Mouse (Mus musculus): Measurements from ENCODE around the gene Clrn3. TPM values are rescaled to one million over a fixed set of nuclear protein-coding genes. Genes with fewer than 3 reads are reported as not detected.

Clrn3 gene
- polyA plus RNA-seq, 1 experiment from 2014 or later, result not detected

DNA sequence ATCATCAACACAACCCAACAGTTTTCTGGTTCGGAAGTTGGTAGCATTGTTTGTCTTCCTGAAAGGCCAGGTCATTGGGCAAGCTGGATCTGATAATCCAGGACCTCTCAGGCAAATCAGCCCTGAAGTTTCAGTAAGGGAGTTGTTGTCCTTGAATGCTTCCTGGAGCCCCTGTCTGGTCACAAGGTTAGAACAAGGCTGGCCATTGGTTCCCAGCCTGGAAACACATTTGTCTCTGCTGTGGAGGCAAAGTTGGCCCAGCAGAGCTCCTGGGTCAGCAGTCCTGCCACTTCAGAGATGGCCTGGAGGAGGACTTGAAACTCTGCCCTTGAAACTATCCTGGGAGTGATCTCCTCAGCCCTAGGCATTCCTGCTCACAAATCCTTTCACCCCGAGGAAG lies 11.0 kb upstream of the Clrn3 start:
- no peak for ATAC-seq (ENCODE audit: low FRiP score)
- Histone ChIP-seq H3K9me3 (ENCODE audit: control insufficient read depth, low read length) (no peaks in the 10 kb centered on the region), H3K9ac (no peak overlapping the region), H3K27me3 (ENCODE audit: control insufficient read depth, insufficient read depth, low read length) (peaks cover 15% of the 10 kb centered on the region), H3K4me1 (replicated peaks; ENCODE audit: control insufficient read depth, insufficient read depth, low read length) (no peaks in the 10 kb centered on the region), H3K4me2 (replicated peaks) (peak overlapping the region; percentile 86), H3K36me3 (replicated peaks; ENCODE audit: control insufficient read depth, insufficient read depth) (no peaks in the 10 kb centered on the region), H3K27ac (no peak overlapping the region), H3K4me3 (replicated peaks; ENCODE audit: low read length) (peak overlapping the region; percentile 69)
- WGBS, result 88% methylated on average over 2 of the region's 2 CpGs
- DNase-seq (ENCODE audit: low spot score), result no peak

DNA sequence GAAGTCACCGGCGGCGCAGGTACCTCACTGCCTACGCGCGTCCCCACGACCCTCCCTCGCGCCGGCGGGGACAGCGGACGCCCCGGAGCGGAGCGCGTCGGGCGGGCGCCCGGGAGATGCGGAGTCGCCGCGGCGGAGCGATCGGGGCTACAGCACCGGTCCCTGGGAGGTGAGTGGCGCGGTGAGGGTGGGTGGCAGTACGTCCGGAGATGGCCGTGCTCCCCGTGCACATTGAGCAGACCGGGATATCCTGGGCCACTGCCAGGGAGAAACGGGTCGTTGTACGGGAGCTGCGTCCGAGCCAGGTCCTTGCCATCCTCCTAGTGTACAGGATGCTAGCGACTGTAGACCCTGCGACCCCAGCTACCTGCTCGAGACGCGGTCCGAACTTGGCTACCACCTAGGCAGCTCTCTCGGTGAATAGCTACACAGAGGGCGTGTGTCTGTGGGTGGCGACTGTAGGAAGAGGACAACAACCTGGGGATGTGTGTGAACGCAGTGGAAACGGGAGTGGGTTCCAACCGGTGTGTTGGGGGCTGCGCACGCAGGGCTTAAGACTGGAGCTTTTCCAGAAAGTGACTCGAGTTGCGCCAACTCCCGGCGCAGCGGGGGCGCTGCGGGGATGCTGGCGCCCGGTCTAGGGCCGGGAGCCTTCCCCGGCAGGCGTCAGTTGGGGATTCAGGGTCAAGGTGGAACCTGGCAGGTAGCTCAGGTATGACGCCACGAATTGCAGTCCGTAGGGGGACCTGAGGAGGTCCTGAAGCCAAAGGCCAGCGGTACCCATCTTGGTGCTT lies 9.7 kb upstream of the Clrn3 start:
- no peaks in the 10 kb centered on the region for H3K36me3 ChIP-seq (replicated peaks; ENCODE audit: control insufficient read depth, insufficient read depth)
- ATAC-seq (ENCODE audit: low FRiP score), result peak; percentile 82
- 1% methylated on average over 71 of the region's 71 CpGs for WGBS

DNA sequence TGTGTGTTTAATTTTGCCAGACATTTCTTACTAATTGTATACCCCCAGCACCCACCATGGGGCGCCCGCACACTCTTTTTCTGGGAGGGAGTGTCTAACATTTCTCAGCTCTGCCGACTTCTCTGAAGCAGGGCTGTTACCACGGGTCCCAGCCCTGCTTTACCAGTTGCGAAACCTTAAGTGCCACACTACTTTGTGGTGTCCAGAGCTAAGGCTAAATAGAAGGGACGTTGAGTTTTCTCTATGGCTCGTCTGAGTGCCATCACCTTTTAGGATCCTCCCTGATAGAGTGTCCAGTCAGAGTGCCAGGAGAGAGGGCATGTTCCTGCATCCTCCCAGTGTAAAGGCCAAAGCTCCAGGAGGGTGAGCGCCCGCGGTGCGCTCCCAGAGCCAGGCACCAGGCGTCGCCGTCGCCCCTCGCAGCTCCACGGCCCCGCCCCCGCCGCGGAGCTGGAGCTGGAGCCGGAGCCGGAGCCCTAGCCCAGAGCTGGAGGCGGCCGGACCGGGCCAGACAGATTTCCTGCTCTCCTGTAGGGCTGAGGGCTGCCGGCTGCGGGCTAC lies 9.0 kb upstream of the Clrn3 start, which contains the start of gene Ptpre:
Ptpre (plus strand) TSS at position 141 of the 561 bp plus-strand sequence.
- peak within 1 kb of the TSS; percentile 69 for H3K4me3 ChIP-seq (replicated peaks; ENCODE audit: low read length)
- peaks cover 15% of the 10 kb centered on the region for H3K27me3 ChIP-seq (ENCODE audit: control insufficient read depth, insufficient read depth, low read length)
- peak within 1 kb of the TSS; percentile 86 for H3K4me2 ChIP-seq (replicated peaks)
- H3K9ac ChIP-seq, result peak within 1 kb of the TSS; percentile 75
- DNase-seq (ENCODE audit: low spot score) (peak; percentile 86), ATAC-seq (ENCODE audit: low FRiP score) (peak; percentile 95)
- H3K4me1 ChIP-seq (replicated peaks; ENCODE audit: control insufficient read depth, insufficient read depth, low read length), result no peaks in the 10 kb centered on the region
- peak within 1 kb of the TSS; percentile 78 for H3K27ac ChIP-seq
- WGBS, result 3% methylated on average over 28 of the region's 28 CpGs
- H3K9me3 ChIP-seq (ENCODE audit: control insufficient read depth, low read length), result no peaks in the 10 kb centered on the region
- H3K36me3 ChIP-seq (replicated peaks; ENCODE audit: control insufficient read depth, insufficient read depth), result no peaks in the 10 kb centered on the region

More for the DNA sequence above, 9.7 kb upstream of the Clrn3 start:
- Histone ChIP-seq H3K9me3 (ENCODE audit: control insufficient read depth, low read length) (no peaks in the 10 kb centered on the region), H3K27me3 (ENCODE audit: control insufficient read depth, insufficient read depth, low read length) (peaks cover 15% of the 10 kb centered on the region), H3K27ac (peak overlapping the region; percentile 78), H3K9ac (peak overlapping the region; percentile 75), H3K4me3 (replicated peaks; ENCODE audit: low read length) (peak overlapping the region; percentile 69), H3K4me1 (replicated peaks; ENCODE audit: control insufficient read depth, insufficient read depth, low read length) (no peaks in the 10 kb centered on the region), H3K4me2 (replicated peaks) (peak overlapping the region; percentile 86)
- DNase-seq (ENCODE audit: low spot score), result peak; percentile 43

DNA sequence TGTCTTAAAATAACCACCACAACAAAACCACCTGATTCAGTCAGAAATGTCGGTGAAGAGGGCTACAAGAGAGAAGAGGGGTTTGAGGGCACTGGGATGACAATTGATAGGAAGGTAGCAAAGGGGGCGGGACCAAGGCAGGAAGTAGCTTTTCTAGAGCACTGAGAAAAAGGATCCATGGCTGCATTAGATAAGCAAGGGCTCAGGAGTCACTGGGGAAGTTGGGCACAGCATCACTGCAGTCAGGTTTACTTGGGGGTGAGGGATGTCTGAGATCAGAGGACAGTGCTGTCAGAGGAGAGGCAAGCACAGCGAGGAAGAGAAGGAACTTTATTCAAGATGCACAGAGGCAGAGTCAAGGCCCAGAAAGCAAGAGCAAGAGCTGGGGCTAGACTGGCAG lies 7.5 kb upstream of the Clrn3 start:
- Histone ChIP-seq H3K27me3 (ENCODE audit: control insufficient read depth, insufficient read depth, low read length) (peaks cover 15% of the 10 kb centered on the region), H3K4me2 (replicated peaks) (no peak overlapping the region), H3K9ac (no peak overlapping the region), H3K27ac (no peak overlapping the region), H3K4me3 (replicated peaks; ENCODE audit: low read length) (no peak overlapping the region), H3K36me3 (replicated peaks; ENCODE audit: control insufficient read depth, insufficient read depth) (no peaks in the 10 kb centered on the region), H3K4me1 (replicated peaks; ENCODE audit: control insufficient read depth, insufficient read depth, low read length) (no peaks in the 10 kb centered on the region), H3K9me3 (ENCODE audit: control insufficient read depth, low read length) (no peaks in the 10 kb centered on the region)
- 80% methylated on average over 3 of the region's 3 CpGs for WGBS
- no peak for ATAC-seq (ENCODE audit: low FRiP score)
- no peak for DNase-seq (ENCODE audit: low spot score)

DNA sequence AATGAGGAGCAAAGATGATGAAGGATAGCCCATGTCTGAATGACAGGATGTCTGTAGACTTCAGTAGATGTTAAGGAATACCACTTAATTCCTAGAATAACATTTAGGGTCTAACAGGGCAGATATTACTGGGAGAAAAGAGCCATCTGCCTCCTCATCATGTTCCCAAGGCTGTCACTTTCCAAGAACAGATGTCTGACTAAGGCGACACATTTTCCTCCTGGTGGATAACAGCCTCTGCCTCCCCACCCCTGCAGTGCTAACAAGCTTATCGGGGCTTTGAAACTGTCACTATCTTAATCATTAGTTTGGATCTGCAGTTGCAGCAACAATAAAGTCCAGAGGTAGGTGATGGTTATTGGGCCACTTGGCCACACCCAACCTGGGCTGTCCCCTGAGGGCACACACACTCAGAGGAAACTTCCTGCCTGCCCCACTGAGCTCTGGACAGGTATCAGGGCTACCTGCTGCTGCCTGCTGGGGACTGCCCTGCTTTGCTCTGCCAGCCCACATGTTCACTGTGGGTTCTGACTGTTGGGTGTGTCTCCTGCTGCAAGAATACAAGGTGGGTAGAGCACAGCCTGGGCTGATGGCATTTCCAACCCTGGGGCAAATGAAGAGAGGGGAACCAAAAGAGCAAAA lies 6.2 kb upstream of the Clrn3 start:
- 59% methylated on average over 2 of the region's 2 CpGs for WGBS
- no peak overlapping the region for H3K4me2 ChIP-seq (replicated peaks)
- no peaks in the 10 kb centered on the region for H3K9me3 ChIP-seq (ENCODE audit: control insufficient read depth, low read length)
- H3K36me3 ChIP-seq (replicated peaks; ENCODE audit: control insufficient read depth, insufficient read depth), result no peaks in the 10 kb centered on the region
- H3K27me3 ChIP-seq (ENCODE audit: control insufficient read depth, insufficient read depth, low read length), result peaks cover 14% of the 10 kb centered on the region
- DNase-seq (ENCODE audit: low spot score) (no peak), ATAC-seq (ENCODE audit: low FRiP score) (no peak)
- H3K27ac ChIP-seq, result no peak overlapping the region
- no peak overlapping the region for H3K4me3 ChIP-seq (replicated peaks; ENCODE audit: low read length)
- H3K9ac ChIP-seq, result no peak overlapping the region
- no peaks in the 10 kb centered on the region for H3K4me1 ChIP-seq (replicated peaks; ENCODE audit: control insufficient read depth, insufficient read depth, low read length)

DNA sequence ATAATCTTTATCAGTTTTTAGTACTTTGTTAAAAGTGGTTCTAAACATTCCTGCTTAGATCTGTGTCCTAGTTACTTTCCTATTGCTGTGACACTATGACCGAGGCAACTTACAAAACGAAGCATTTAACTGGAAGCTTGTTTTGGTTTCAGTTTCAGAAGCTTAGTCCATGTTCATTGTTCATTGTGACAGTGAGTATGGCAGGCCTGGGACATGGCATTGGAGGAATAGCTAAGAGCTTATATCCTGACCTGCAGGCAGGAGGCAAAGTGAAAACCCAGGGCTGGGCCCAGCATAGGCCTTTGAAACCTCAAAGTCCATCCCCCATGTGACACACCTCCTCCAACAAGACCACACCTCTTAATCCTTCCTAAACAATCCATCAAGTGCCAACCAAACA lies 614 bp upstream of the Clrn3 start:
- Histone ChIP-seq H3K27me3 (ENCODE audit: control insufficient read depth, insufficient read depth, low read length) (no peaks in the 10 kb centered on the region), H3K4me1 (replicated peaks; ENCODE audit: control insufficient read depth, insufficient read depth, low read length) (no peaks in the 10 kb centered on the region), H3K9me3 (ENCODE audit: control insufficient read depth, low read length) (no peaks in the 10 kb centered on the region), H3K27ac (no peak overlapping the region), H3K9ac (no peak overlapping the region), H3K4me3 (replicated peaks; ENCODE audit: low read length) (no peak overlapping the region), H3K4me2 (replicated peaks) (no peak overlapping the region), H3K36me3 (replicated peaks; ENCODE audit: control insufficient read depth, insufficient read depth) (no peaks in the 10 kb centered on the region)
- 93% methylated on average over 2 of the region's 2 CpGs for WGBS
- no peak for ATAC-seq (ENCODE audit: low FRiP score)
- DNase-seq (ENCODE audit: low spot score), result no peak

DNA sequence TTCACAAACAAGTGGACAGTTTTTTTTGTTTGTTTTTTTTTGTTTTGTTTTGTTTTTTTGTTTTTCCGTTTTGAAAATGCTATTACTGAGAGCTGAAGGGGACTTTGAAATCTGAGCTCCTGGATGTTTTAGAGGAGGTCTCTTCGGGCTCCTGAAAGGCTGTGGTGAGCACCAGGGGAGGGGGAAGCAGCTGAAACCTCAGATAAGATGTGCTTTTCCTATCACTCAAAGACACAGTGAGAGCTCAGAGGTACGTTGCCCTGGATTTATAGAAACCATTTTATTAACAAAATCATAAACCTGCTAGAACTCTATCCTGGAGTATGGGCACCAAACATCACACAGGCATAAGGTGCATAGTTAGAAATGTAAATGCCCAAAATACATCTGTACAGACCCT lies 1.3 kb downstream of the Clrn3 start:
- Histone ChIP-seq H3K9me3 (ENCODE audit: control insufficient read depth, low read length) (no peaks in the 10 kb centered on the region), H3K27me3 (ENCODE audit: control insufficient read depth, insufficient read depth, low read length) (no peaks in the 10 kb centered on the region), H3K36me3 (replicated peaks; ENCODE audit: control insufficient read depth, insufficient read depth) (no peaks in the 10 kb centered on the region), H3K27ac (no peak overlapping the region), H3K4me1 (replicated peaks; ENCODE audit: control insufficient read depth, insufficient read depth, low read length) (no peaks in the 10 kb centered on the region), H3K4me2 (replicated peaks) (no peak overlapping the region), H3K4me3 (replicated peaks; ENCODE audit: low read length) (no peak overlapping the region), H3K9ac (no peak overlapping the region)
- no peak for DNase-seq (ENCODE audit: low spot score)
- ATAC-seq (ENCODE audit: low FRiP score), result no peak
- 69% methylated on average over 3 of the region's 3 CpGs for WGBS

DNA sequence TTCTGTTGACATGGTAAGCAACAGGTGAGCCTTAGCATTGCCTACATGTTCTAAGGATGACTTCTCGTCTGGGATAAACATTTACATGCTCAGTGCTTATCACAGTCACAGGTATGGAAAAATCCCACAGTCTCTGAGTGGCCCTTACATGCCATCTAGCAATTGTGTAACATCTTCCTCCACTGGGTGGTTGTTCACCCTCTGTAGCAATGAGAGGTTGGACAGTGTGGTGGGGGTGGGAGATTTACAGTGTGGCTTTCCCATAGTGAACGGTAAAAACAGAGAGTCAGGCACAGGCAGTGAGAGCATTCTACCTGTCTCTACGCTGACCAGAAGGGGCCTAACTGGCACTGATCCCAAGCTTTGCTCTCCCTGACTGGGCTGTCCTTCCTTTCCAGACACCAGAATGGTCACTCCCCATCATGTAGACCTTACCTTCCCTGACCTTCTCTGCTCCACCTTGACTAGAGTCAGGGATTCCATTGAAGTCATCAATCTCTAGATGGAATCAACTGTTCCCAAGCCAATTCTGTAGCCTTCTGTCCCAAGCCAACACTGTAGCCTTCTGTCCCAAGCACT lies 1.8 kb downstream of the Clrn3 start:
- WGBS, result 94% methylated on average over 3 of the region's 3 CpGs
- Histone ChIP-seq H3K4me3 (replicated peaks; ENCODE audit: low read length) (no peak overlapping the region), H3K4me1 (replicated peaks; ENCODE audit: control insufficient read depth, insufficient read depth, low read length) (no peaks in the 10 kb centered on the region; the same call in 1 of the 2 replicates), H3K9me3 (ENCODE audit: control insufficient read depth, low read length) (no peaks in the 10 kb centered on the region), H3K36me3 (replicated peaks; ENCODE audit: control insufficient read depth, insufficient read depth) (no peaks in the 10 kb centered on the region), H3K27me3 (ENCODE audit: control insufficient read depth, insufficient read depth, low read length) (no peaks in the 10 kb centered on the region), H3K27ac (no peak overlapping the region), H3K4me2 (replicated peaks) (no peak overlapping the region), H3K9ac (no peak overlapping the region)
- DNase-seq (ENCODE audit: low spot score), result no peak
- ATAC-seq (ENCODE audit: low FRiP score), result no peak

DNA sequence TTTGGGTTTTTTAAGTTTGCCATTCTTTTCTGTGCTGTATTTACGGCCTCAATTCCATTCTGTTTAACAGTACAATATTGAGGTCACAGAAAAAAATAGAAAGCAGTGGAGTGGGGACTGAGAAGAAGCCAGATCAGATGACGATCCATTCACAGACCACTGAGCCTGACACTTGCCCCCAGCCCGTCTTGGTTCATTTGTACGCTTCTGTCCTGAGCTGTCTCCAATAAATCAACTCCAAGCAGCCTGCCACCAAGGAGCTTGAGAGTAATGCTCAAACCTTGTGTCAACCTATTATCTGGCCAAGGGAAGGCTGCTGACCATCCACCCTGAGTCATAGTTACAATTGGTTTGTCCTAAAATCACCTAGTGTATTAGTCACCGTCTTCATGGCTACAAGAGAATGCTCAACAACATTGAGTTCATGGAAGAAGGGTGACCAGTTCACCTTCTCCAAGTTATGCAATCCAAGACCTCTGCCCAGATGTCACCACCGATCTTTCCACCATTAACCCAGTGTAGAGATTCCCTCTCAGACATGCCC lies 4.0 kb downstream of the Clrn3 start:
- H3K9ac ChIP-seq, result no peak overlapping the region
- H3K4me3 ChIP-seq (replicated peaks; ENCODE audit: low read length), result no peak overlapping the region
- DNase-seq (ENCODE audit: low spot score) (no peak), ATAC-seq (ENCODE audit: low FRiP score) (no peak)
- H3K9me3 ChIP-seq (ENCODE audit: control insufficient read depth, low read length), result no peaks in the 10 kb centered on the region
- no peaks in the 10 kb centered on the region; the same call in 1 of the 2 replicates for H3K4me1 ChIP-seq (replicated peaks; ENCODE audit: control insufficient read depth, insufficient read depth, low read length)
- H3K27ac ChIP-seq, result no peak overlapping the region
- H3K4me2 ChIP-seq (replicated peaks), result no peak overlapping the region
- no peaks in the 10 kb centered on the region for H3K36me3 ChIP-seq (replicated peaks; ENCODE audit: control insufficient read depth, insufficient read depth)
- H3K27me3 ChIP-seq (ENCODE audit: control insufficient read depth, insufficient read depth, low read length), result no peaks in the 10 kb centered on the region
- 76% methylated on average over 6 of the region's 6 CpGs for WGBS

All from hindbrain, embryonic 14.5 days (tissue).